Mouse (Mus musculus): ENCODE results near the gene Kat6b.
"Not testable (repeated sequence)": the region's sequence is repeated elsewhere in the genome, so short reads cannot be mapped to it uniquely, and the experiment has no call there.

Gene Kat6b

GRCm38 (mm10) chr14:21481231-21481630 is at the start of gene Kat6b:
Gene Kat6b (plus strand): TSS chr14:21481434.
- DNase-seq (ENCODE audit: low spot score): no peak

- DNase-seq (ENCODE audit: low spot score): no peak
Observed at GRCm38 (mm10) chr14:21433415-21433814, 47.8 kb upstream of the Kat6b start.

GRCm38 (mm10) chr14:21433995-21434394 is 47.2 kb upstream of the Kat6b start:
- DNase-seq (ENCODE audit: low spot score): peak; percentile 36

- no peak for DNase-seq (ENCODE audit: low spot score)
Observed at GRCm38 (mm10) chr14:21434686-21435085, 46.5 kb upstream of the Kat6b start.

- DNase-seq (ENCODE audit: low spot score): peak; percentile 46
Observed at GRCm38 (mm10) chr14:21439785-21440184, 41.4 kb upstream of the Kat6b start.

GRCm38 (mm10) chr14:21440526-21440925 is 40.7 kb upstream of the Kat6b start:
- DNase-seq (ENCODE audit: low spot score): no peak

- peak; percentile 62 for DNase-seq (ENCODE audit: low spot score)
Observed at GRCm38 (mm10) chr14:21441772-21442533, 39.3 kb upstream of the Kat6b start.

GRCm38 (mm10) chr14:21452581-21452980 is 28.7 kb upstream of the Kat6b start:
- no peak for DNase-seq (ENCODE audit: low spot score)

- no peak for DNase-seq (ENCODE audit: low spot score)
Observed at GRCm38 (mm10) chr14:21453896-21454295, 27.3 kb upstream of the Kat6b start.

- no peak for DNase-seq (ENCODE audit: low spot score)
Observed at GRCm38 (mm10) chr14:21455654-21456350, 25.4 kb upstream of the Kat6b start.

- DNase-seq (ENCODE audit: low spot score): no peak
Observed at GRCm38 (mm10) chr14:21456526-21456925, 24.7 kb upstream of the Kat6b start.

GRCm38 (mm10) chr14:21457876-21458275 is 23.4 kb upstream of the Kat6b start:
- DNase-seq (ENCODE audit: low spot score): no peak

GRCm38 (mm10) chr14:21458696-21459095 is 22.5 kb upstream of the Kat6b start:
- DNase-seq (ENCODE audit: low spot score): no peak

- no peak for DNase-seq (ENCODE audit: low spot score)
Observed at GRCm38 (mm10) chr14:21459163-21459562, 22.1 kb upstream of the Kat6b start.

GRCm38 (mm10) chr14:21462398-21462797 is 18.8 kb upstream of the Kat6b start:
- no peak for DNase-seq (ENCODE audit: low spot score)

- DNase-seq (ENCODE audit: low spot score): no peak
Observed at GRCm38 (mm10) chr14:21463117-21463712, 18.0 kb upstream of the Kat6b start.

- no peak for DNase-seq (ENCODE audit: low spot score)
Observed at GRCm38 (mm10) chr14:21470386-21470785, 10.8 kb upstream of the Kat6b start.

GRCm38 (mm10) chr14:21471975-21472374 is 9.3 kb upstream of the Kat6b start:
- no peak for DNase-seq (ENCODE audit: low spot score)

- DNase-seq (ENCODE audit: low spot score): not testable (repeated sequence)
Observed at GRCm38 (mm10) chr14:21474593-21475132, 6.6 kb upstream of the Kat6b start.

GRCm38 (mm10) chr14:21477181-21477580 is 4.1 kb upstream of the Kat6b start:
- no peak for DNase-seq (ENCODE audit: low spot score)

GRCm38 (mm10) chr14:21479566-21479965 is 1.7 kb upstream of the Kat6b start:
- no peak for DNase-seq (ENCODE audit: low spot score)

GRCm38 (mm10) chr14:21480191-21480590 is 1.0 kb upstream of the Kat6b start:
- DNase-seq (ENCODE audit: low spot score): no peak

GRCm38 (mm10) chr14:21484199-21484598 is 3.0 kb downstream of the Kat6b start:
- no peak for DNase-seq (ENCODE audit: low spot score)
